Mouse (Mus musculus): ENCODE data around the gene Prc1.

Prc1 gene

GRCm38 (mm10) chr7:80336932-80337331, 42.7 kb downstream of the Prc1 start:
- DNase-seq (ENCODE audit: low spot score) = no peak

- no peak for DNase-seq (ENCODE audit: low spot score)
These were observed 45.1 kb downstream of the Prc1 start for GRCm38 (mm10) chr7:80339371-80339770.

GRCm38 (mm10) chr7:80339793-80340628, 45.8 kb downstream of the Prc1 start:
- DNase-seq (ENCODE audit: low spot score) = peak; percentile 99

- DNase-seq (ENCODE audit: low spot score) = peak; percentile 73
These were observed 46.5 kb downstream of the Prc1 start, which contains the start of gene Unc45a for GRCm38 (mm10) chr7:80340793-80341192. Unc45a (minus strand) TSS chr7:80341005.

GRCm38 (mm10) chr7:80341793-80342192, 47.5 kb downstream of the Prc1 start:
- DNase-seq (ENCODE audit: low spot score) = no peak

- DNase-seq (ENCODE audit: low spot score) = peak; percentile 95
These were observed 48.6 kb downstream of the Prc1 start, which contains the start of gene Hddc3 for GRCm38 (mm10) chr7:80342858-80343257. Hddc3 (plus strand) TSS chr7:80343104.

GRCm38 (mm10) chr7:80343270-80344018, 49.2 kb downstream of the Prc1 start:
- no peak for DNase-seq (ENCODE audit: low spot score)

- DNase-seq (ENCODE audit: low spot score) = no peak
These were observed 51.9 kb downstream of the Prc1 start for GRCm38 (mm10) chr7:80346173-80346572.

GRCm38 (mm10) chr7:80346830-80347229, 52.6 kb downstream of the Prc1 start:
- no peak for DNase-seq (ENCODE audit: low spot score)

GRCm38 (mm10) chr7:80347670-80348586, 53.7 kb downstream of the Prc1 start:
- DNase-seq (ENCODE audit: low spot score) = no peak

- DNase-seq (ENCODE audit: low spot score) = no peak
These were observed 56.6 kb downstream of the Prc1 start for GRCm38 (mm10) chr7:80350808-80351207.

- DNase-seq (ENCODE audit: low spot score) = no peak
These were observed 58.7 kb downstream of the Prc1 start for GRCm38 (mm10) chr7:80352920-80353319.

- no peak for DNase-seq (ENCODE audit: low spot score)
These were observed 62.1 kb downstream of the Prc1 start for GRCm38 (mm10) chr7:80356351-80356750.

- no peak for DNase-seq (ENCODE audit: low spot score)
These were observed 62.9 kb downstream of the Prc1 start for GRCm38 (mm10) chr7:80357156-80357555.

- DNase-seq (ENCODE audit: low spot score) = no peak
These were observed 63.8 kb downstream of the Prc1 start for GRCm38 (mm10) chr7:80358039-80358438.

GRCm38 (mm10) chr7:80360435-80360834, 66.2 kb downstream of the Prc1 start:
- DNase-seq (ENCODE audit: low spot score) = no peak

- DNase-seq (ENCODE audit: low spot score) = no peak
These were observed 71.5 kb downstream of the Prc1 start for GRCm38 (mm10) chr7:80365759-80366158.
